Mouse (Mus musculus): ENCODE data around the gene Rpl11. TPM values are rescaled to one million over a fixed set of nuclear protein-coding genes. Genes with fewer than 3 reads are reported as not detected.
A peak's percentile ranks its signal among the peaks of the same experiment; 100 is the strongest.

Rpl11 gene
- polyA plus RNA-seq, 1 experiment from 2014 or later = 575 TPM

- no peaks in the 10 kb centered on the region for H3K27me3 ChIP-seq (replicated peaks; ENCODE audit: control insufficient read depth, insufficient read depth, low read length)
- H3K4me2 ChIP-seq (ENCODE audit: low read length) = no peak overlapping the region
- no peak overlapping the region for H3K4me3 ChIP-seq (ENCODE audit: low read depth, low read length)
- ATAC-seq (replicated peaks; ENCODE audit: low FRiP score, low TSS enrichment, low read depth) = no peak
- no peak overlapping the region for H3K27ac ChIP-seq (ENCODE audit: low read depth)
- no peak for DNase-seq (ENCODE audit: low spot score)
- no peak overlapping the region for H3K9ac ChIP-seq (ENCODE audit: low read length)
- 0 out of 2 replicates have a peak, but pooled peaks cover 6% of the 10 kb centered on the region for H3K4me1 ChIP-seq (replicated peaks; ENCODE audit: control insufficient read depth, insufficient read depth, low read length)
- WGBS = 97% methylated on average over 4 of the region's 4 CpGs
- H3K36me3 ChIP-seq (ENCODE audit: control insufficient read depth, insufficient read depth, low read length) = no peaks in the 10 kb centered on the region
- 0 out of 2 replicates have a peak, but pooled peaks cover 3% of the 10 kb centered on the region for H3K9me3 ChIP-seq (ENCODE audit: control insufficient read depth, low read length)
Observed at GRCm38 (mm10) chr4:136091346-136091745, 38.1 kb upstream of the Rpl11 start.

GRCm38 (mm10) chr4:136089748-136090583, 36.7 kb upstream of the Rpl11 start:
- H3K4me2 ChIP-seq (ENCODE audit: low read length) = no peak overlapping the region
- H3K9ac ChIP-seq (ENCODE audit: low read length) = no peak overlapping the region
- DNase-seq (ENCODE audit: low spot score) (no peak), ATAC-seq (replicated peaks; ENCODE audit: low FRiP score, low TSS enrichment, low read depth) (no peak)
- WGBS = 58% methylated on average over 11 of the region's 11 CpGs
- H3K4me1 ChIP-seq (replicated peaks; ENCODE audit: control insufficient read depth, insufficient read depth, low read length) = 0 out of 2 replicates have a peak, but pooled peaks cover 6% of the 10 kb centered on the region
- H3K27me3 ChIP-seq (replicated peaks; ENCODE audit: control insufficient read depth, insufficient read depth, low read length) = no peaks in the 10 kb centered on the region
- no peak overlapping the region for H3K4me3 ChIP-seq (ENCODE audit: low read depth, low read length)
- H3K27ac ChIP-seq (ENCODE audit: low read depth) = peak overlapping the region; percentile 38; the same call in 1 of the 2 replicates
- H3K36me3 ChIP-seq (ENCODE audit: control insufficient read depth, insufficient read depth, low read length) = no peaks in the 10 kb centered on the region
- 0 out of 2 replicates have a peak, but pooled peaks cover 3% of the 10 kb centered on the region for H3K9me3 ChIP-seq (ENCODE audit: control insufficient read depth, low read length)

GRCm38 (mm10) chr4:136088971-136089747, 35.9 kb upstream of the Rpl11 start:
- Histone ChIP-seq H3K4me2 (ENCODE audit: low read length) (no peak overlapping the region), H3K9ac (ENCODE audit: low read length) (no peak overlapping the region), H3K27me3 (replicated peaks; ENCODE audit: control insufficient read depth, insufficient read depth, low read length) (no peaks in the 10 kb centered on the region), H3K4me1 (replicated peaks; ENCODE audit: control insufficient read depth, insufficient read depth, low read length) (0 out of 2 replicates have a peak, but pooled peaks cover 6% of the 10 kb centered on the region), H3K27ac (ENCODE audit: low read depth) (peak overlapping the region; percentile 38), H3K36me3 (ENCODE audit: control insufficient read depth, insufficient read depth, low read length) (no peaks in the 10 kb centered on the region), H3K4me3 (ENCODE audit: low read depth, low read length) (no peak overlapping the region), H3K9me3 (ENCODE audit: control insufficient read depth, low read length) (0 out of 2 replicates have a peak, but pooled peaks cover 3% of the 10 kb centered on the region)
- DNase-seq (ENCODE audit: low spot score) (no peak), ATAC-seq (replicated peaks; ENCODE audit: low FRiP score, low TSS enrichment, low read depth) (no peak)
- WGBS = 43% methylated on average over 16 of the region's 16 CpGs

GRCm38 (mm10) chr4:136088364-136088763, 35.1 kb upstream of the Rpl11 start:
- no peak overlapping the region for H3K27ac ChIP-seq (ENCODE audit: low read depth)
- no peaks in the 10 kb centered on the region for H3K36me3 ChIP-seq (ENCODE audit: control insufficient read depth, insufficient read depth, low read length)
- H3K4me2 ChIP-seq (ENCODE audit: low read length) = no peak overlapping the region
- 0 out of 2 replicates have a peak, but pooled peaks cover 6% of the 10 kb centered on the region for H3K4me1 ChIP-seq (replicated peaks; ENCODE audit: control insufficient read depth, insufficient read depth, low read length)
- DNase-seq (ENCODE audit: low spot score) (no peak), ATAC-seq (replicated peaks; ENCODE audit: low FRiP score, low TSS enrichment, low read depth) (no peak)
- no peak overlapping the region for H3K9ac ChIP-seq (ENCODE audit: low read length)
- no peak overlapping the region for H3K4me3 ChIP-seq (ENCODE audit: low read depth, low read length)
- H3K9me3 ChIP-seq (ENCODE audit: control insufficient read depth, low read length) = 0 out of 2 replicates have a peak, but pooled peaks cover 3% of the 10 kb centered on the region
- no peaks in the 10 kb centered on the region for H3K27me3 ChIP-seq (replicated peaks; ENCODE audit: control insufficient read depth, insufficient read depth, low read length)
- WGBS = 69% methylated on average over 5 of the region's 5 CpGs

- Histone ChIP-seq H3K27ac (ENCODE audit: low read depth) (no peak overlapping the region), H3K36me3 (ENCODE audit: control insufficient read depth, insufficient read depth, low read length) (no peaks in the 10 kb centered on the region), H3K9ac (ENCODE audit: low read length) (no peak overlapping the region), H3K27me3 (replicated peaks; ENCODE audit: control insufficient read depth, insufficient read depth, low read length) (peaks cover 7% of the 10 kb centered on the region), H3K9me3 (ENCODE audit: control insufficient read depth, low read length) (0 out of 2 replicates have a peak, but pooled peaks cover 3% of the 10 kb centered on the region), H3K4me2 (ENCODE audit: low read length) (no peak overlapping the region), H3K4me3 (ENCODE audit: low read depth, low read length) (no peak overlapping the region), H3K4me1 (replicated peaks; ENCODE audit: control insufficient read depth, insufficient read depth, low read length) (0 out of 2 replicates have a peak, but pooled peaks cover 6% of the 10 kb centered on the region)
- ATAC-seq (replicated peaks; ENCODE audit: low FRiP score, low TSS enrichment, low read depth) (no peak), DNase-seq (ENCODE audit: low spot score) (no peak)
- WGBS = 81% methylated on average over 5 of the region's 5 CpGs
Observed at GRCm38 (mm10) chr4:136087261-136087660, 34.0 kb upstream of the Rpl11 start.

GRCm38 (mm10) chr4:136084840-136085239, 31.6 kb upstream of the Rpl11 start:
- H3K27ac ChIP-seq (ENCODE audit: low read depth) = no peak overlapping the region
- DNase-seq (ENCODE audit: low spot score) = no peak
- WGBS = 92% methylated on average over 11 of the region's 11 CpGs

GRCm38 (mm10) chr4:136083269-136084105, 30.3 kb upstream of the Rpl11 start:
- 69% methylated on average over 19 of the region's 19 CpGs for WGBS
- DNase-seq (ENCODE audit: low spot score) = no peak

More at GRCm38 (mm10) chr4:136084840-136085239, 31.6 kb upstream of the Rpl11 start:
- Histone ChIP-seq H3K36me3 (ENCODE audit: control insufficient read depth, insufficient read depth, low read length) (no peaks in the 10 kb centered on the region), H3K4me3 (ENCODE audit: low read depth, low read length) (no peak overlapping the region), H3K9ac (ENCODE audit: low read length) (no peak overlapping the region), H3K4me1 (replicated peaks; ENCODE audit: control insufficient read depth, insufficient read depth, low read length) (0 out of 2 replicates have a peak, but pooled peaks cover 3% of the 10 kb centered on the region), H3K4me2 (ENCODE audit: low read length) (no peak overlapping the region), H3K9me3 (ENCODE audit: control insufficient read depth, low read length) (no peaks in the 10 kb centered on the region), H3K27me3 (replicated peaks; ENCODE audit: control insufficient read depth, insufficient read depth, low read length) (peaks cover 29% of the 10 kb centered on the region)
- ATAC-seq (replicated peaks; ENCODE audit: low FRiP score, low TSS enrichment, low read depth) = no peak

GRCm38 (mm10) chr4:136081729-136082128, 28.5 kb upstream of the Rpl11 start:
- DNase-seq (ENCODE audit: low spot score) = no peak
- Histone ChIP-seq H3K9me3 (ENCODE audit: control insufficient read depth, low read length) (no peaks in the 10 kb centered on the region), H3K4me2 (ENCODE audit: low read length) (peak overlapping the region; percentile 45), H3K27me3 (replicated peaks; ENCODE audit: control insufficient read depth, insufficient read depth, low read length) (peaks cover 29% of the 10 kb centered on the region), H3K4me1 (replicated peaks; ENCODE audit: control insufficient read depth, insufficient read depth, low read length) (no peaks in the 10 kb centered on the region), H3K9ac (ENCODE audit: low read length) (0 out of 2 replicates have a peak overlapping the region, but pooled peaks have one; percentile 5), H3K4me3 (ENCODE audit: low read depth, low read length) (peak overlapping the region; percentile 19; the same call in 1 of the 2 replicates), H3K27ac (ENCODE audit: low read depth) (no peak overlapping the region), H3K36me3 (ENCODE audit: control insufficient read depth, insufficient read depth, low read length) (no peaks in the 10 kb centered on the region)
- ATAC-seq (replicated peaks; ENCODE audit: low FRiP score, low TSS enrichment, low read depth) = 0 out of 2 replicates have a peak, but pooled peaks have one; percentile 22
- WGBS = 2% methylated on average over 28 of the region's 28 CpGs

More at GRCm38 (mm10) chr4:136083269-136084105, 30.3 kb upstream of the Rpl11 start:
- H3K4me2 ChIP-seq (ENCODE audit: low read length) = no peak overlapping the region
- H3K9me3 ChIP-seq (ENCODE audit: control insufficient read depth, low read length) = no peaks in the 10 kb centered on the region
- no peaks in the 10 kb centered on the region for H3K4me1 ChIP-seq (replicated peaks; ENCODE audit: control insufficient read depth, insufficient read depth, low read length)
- no peak overlapping the region for H3K27ac ChIP-seq (ENCODE audit: low read depth)
- H3K4me3 ChIP-seq (ENCODE audit: low read depth, low read length) = no peak overlapping the region
- H3K9ac ChIP-seq (ENCODE audit: low read length) = no peak overlapping the region
- ATAC-seq (replicated peaks; ENCODE audit: low FRiP score, low TSS enrichment, low read depth) = no peak
- no peaks in the 10 kb centered on the region for H3K36me3 ChIP-seq (ENCODE audit: control insufficient read depth, insufficient read depth, low read length)
- peaks cover 29% of the 10 kb centered on the region for H3K27me3 ChIP-seq (replicated peaks; ENCODE audit: control insufficient read depth, insufficient read depth, low read length)

Data from intestine, embryonic 14.5 days (tissue).